Mouse (Mus musculus) embryonic fibroblast, embryonic 13.5 days (primary cell): ENCODE data around the gene Rad9a.

Source experiments
- CTCF ChIP-seq: IDR thresholded peaks from 2 replicates; pipeline ENCODE4 v1.5.1; 2011; ENCODE audit warnings: mild to moderate bottlenecking, control low read depth, low read length, moderate library complexity, borderline replicate concordance; ENCODE audit not compliant: insufficient read depth
- POLR2A ChIP-seq: IDR thresholded peaks from 2 replicates; pipeline ENCODE4 v1.6.1; 2011; ENCODE audit warnings: low read depth, mild to moderate bottlenecking, control low read depth, low read length, moderate library complexity

- no peak for TF ChIP-seq CTCF
- no peak for TF ChIP-seq POLR2A
Observed at GRCm38 (mm10) chr19:4169810-4170209, 31.7 kb downstream of the Rad9a start.
